Mouse (Mus musculus): Measurements from ENCODE around the gene Tmem205.

Tmem205 gene

GRCm38 (mm10) chr9:21927208-21927753 lies at the start of gene Tmem205, which contains the start of gene Ccdc159:
Gene Tmem205 (minus strand): TSS chr9:21927556.
Gene Ccdc159 (plus strand): TSS chr9:21927471.
- DNase-seq: peak; percentile 95

- no peak for DNase-seq
These were observed 49.3 kb upstream of the Tmem205 start for GRCm38 (mm10) chr9:21976626-21977175.

- DNase-seq: no peak
These were observed 41.9 kb upstream of the Tmem205 start for GRCm38 (mm10) chr9:21969304-21969703.

- no peak for DNase-seq
These were observed 41.5 kb upstream of the Tmem205 start for GRCm38 (mm10) chr9:21968883-21969282.

GRCm38 (mm10) chr9:21963417-21963816 lies 36.1 kb upstream of the Tmem205 start, which contains the start of gene Epor:
Gene Epor (minus strand): TSS chr9:21963506.
- peak; percentile 83 for DNase-seq

GRCm38 (mm10) chr9:21962416-21963059 lies 35.2 kb upstream of the Tmem205 start:
- peak; percentile 86 for DNase-seq

GRCm38 (mm10) chr9:21962010-21962409 lies 34.7 kb upstream of the Tmem205 start:
- DNase-seq: peak; percentile 38

GRCm38 (mm10) chr9:21961366-21961980 lies 34.1 kb upstream of the Tmem205 start:
- DNase-seq: peak; percentile 38

GRCm38 (mm10) chr9:21960558-21961208 lies 33.3 kb upstream of the Tmem205 start:
- peak; percentile 76 for DNase-seq

GRCm38 (mm10) chr9:21960135-21960534 lies 32.8 kb upstream of the Tmem205 start:
- peak; percentile 39 for DNase-seq

GRCm38 (mm10) chr9:21959244-21959643 lies 31.9 kb upstream of the Tmem205 start:
- no peak for DNase-seq

- no peak for DNase-seq
These were observed 31.0 kb upstream of the Tmem205 start for GRCm38 (mm10) chr9:21958372-21958771.

- peak; percentile 98 for DNase-seq
These were observed 28.4 kb upstream of the Tmem205 start, which contains the start of gene Swsap1 for GRCm38 (mm10) chr9:21955570-21956281. Gene Swsap1 (plus strand): TSS chr9:21955755.

GRCm38 (mm10) chr9:21955225-21955569 lies 27.8 kb upstream of the Tmem205 start:
- DNase-seq: no peak

GRCm38 (mm10) chr9:21954635-21955034 lies 27.3 kb upstream of the Tmem205 start:
- no peak for DNase-seq

- no peak for DNase-seq
These were observed 26.2 kb upstream of the Tmem205 start for GRCm38 (mm10) chr9:21953600-21953999.

GRCm38 (mm10) chr9:21951977-21952376 lies 24.6 kb upstream of the Tmem205 start:
- DNase-seq: no peak

GRCm38 (mm10) chr9:21950322-21950721 lies 23.0 kb upstream of the Tmem205 start:
- peak; percentile 86 for DNase-seq

- no peak for DNase-seq
These were observed 21.4 kb upstream of the Tmem205 start for GRCm38 (mm10) chr9:21948790-21949189.

GRCm38 (mm10) chr9:21948146-21948545 lies 20.8 kb upstream of the Tmem205 start:
- no peak for DNase-seq

- no peak for DNase-seq
These were observed 20.3 kb upstream of the Tmem205 start for GRCm38 (mm10) chr9:21947540-21948130.

- no peak for DNase-seq
These were observed 16.9 kb upstream of the Tmem205 start for GRCm38 (mm10) chr9:21944267-21944666.
